Mouse (Mus musculus) ES-E14 (cell line): Measurements from ENCODE around the gene Rpl23.

Source experiments
- CHD2 ChIP-seq: IDR thresholded peaks from 2 replicates; pipeline ENCODE4 v1.6.1; 2014; ENCODE audit warnings: mild to moderate bottlenecking, low read depth, low read length, inconsistent platforms
- HCFC1 ChIP-seq: IDR thresholded peaks from 2 replicates; pipeline ENCODE4 v1.6.1; 2012; ENCODE audit warnings: low read length, inconsistent platforms, borderline replicate concordance; ENCODE audit not compliant: insufficient read depth
- MAFK ChIP-seq: IDR thresholded peaks from 2 replicates; pipeline ENCODE4 v1.6.1; 2014; ENCODE audit warnings: mild to moderate bottlenecking, low read depth, low read length, inconsistent platforms; ENCODE audit not compliant: insufficient read depth

GRCm38 (mm10) chr11:97810356-97810755, 28.1 kb upstream of the Rpl23 start:
- no peak for TF ChIP-seq MAFK
- TF ChIP-seq HCFC1: no peak
- no peak for TF ChIP-seq CHD2
